ENCODE assay signal across 9 mouse cellular contexts in genomic region chr11:85840031-85840802, GRCm38 (mm10). TPM values are rescaled to one million over a fixed set of nuclear protein-coding genes. Genes with fewer than 3 reads are reported as not detected.
DNase-seq lines count a peak whose midpoint lies in the region; ATAC-seq and TF ChIP-seq lines count a peak whose summit lies in the region.
"Had no signal": no experiment of that assay in that cellular context is flagged by ENCODE, and none has a peak within 500 bp of the region (broad histone marks: within the 10 kb centered on the region; RNA-seq: fewer than 3 reads in every experiment).

No protein-coding gene starts in this region.

- DNase-seq in CD4-positive, CD25-positive, alpha-beta regulatory T cell, adult 2 months (ENCODE audit: low read depth, low spot score), result peak; percentile 26
- peak; percentile 39 for DNase-seq in thymus, postnatal 4 days
- DNase-seq in thymus, adult 18-20 months, result no peak
- no peak for DNase-seq in stomach, postnatal 0 days (ENCODE audit: low spot score)
- no peak for DNase-seq in adipocyte (ENCODE audit: low spot score)
- DNase-seq in cerebellum, adult 8-10 months, result no peak

- TF ChIP-seq CTCF in stomach, postnatal 0 days (IDR thresholded peaks at IDR 0.05; ENCODE audit: low read depth), result no peak

- H3K36me3 ChIP-seq in limb, embryonic 15.5 days, result no peaks in the 10 kb centered on the region
- H3K36me3 ChIP-seq in stomach, postnatal 0 days (ENCODE audit: control insufficient read depth, insufficient read depth, low read length), result peaks cover 7% of the 10 kb centered on the region; the same call in 1 of the 2 replicates

- TF ChIP-seq EP300 in stomach, postnatal 0 days (optimal IDR thresholded peaks at IDR 0.05), result no peak

- WGBS in limb, embryonic 15.5 days, result 20% methylated on average over 27 of the region's 27 CpGs
- 44% methylated on average over 27 of the region's 27 CpGs for WGBS in stomach, postnatal 0 days

- peaks cover 65% of the 10 kb centered on the region for H3K4me1 ChIP-seq in limb, embryonic 15.5 days
- peaks cover 4% of the 10 kb centered on the region; the same call in 1 of the 2 replicates for H3K4me1 ChIP-seq in stomach, postnatal 0 days (replicated peaks; ENCODE audit: control insufficient read depth, insufficient read depth)

- peak overlapping the region; percentile 33 for H3K4me2 ChIP-seq in limb, embryonic 15.5 days
- H3K4me2 ChIP-seq in stomach, postnatal 0 days (replicated peaks; ENCODE audit: low read depth), result peak overlapping the region; percentile 48

- peaks cover 72% of the 10 kb centered on the region for H3K27me3 ChIP-seq in limb, embryonic 15.5 days
- H3K27me3 ChIP-seq in stomach, postnatal 0 days (ENCODE audit: control insufficient read depth, insufficient read depth, low read length), result peaks cover 5% of the 10 kb centered on the region; the same call in 1 of the 2 replicates

- H3K9me3 ChIP-seq in limb, embryonic 15.5 days, result no peaks in the 10 kb centered on the region
- H3K9me3 ChIP-seq in stomach, postnatal 0 days (ENCODE audit: control insufficient read depth, low read length), result no peaks in the 10 kb centered on the region

- peak overlapping the region; percentile 63 for H3K4me3 ChIP-seq in limb, embryonic 15.5 days
- peak overlapping the region; percentile 60 for H3K4me3 ChIP-seq in stomach, postnatal 0 days (ENCODE audit: low read depth, low read length)

- ATAC-seq in CD4-positive, CD25-positive, alpha-beta regulatory T cell, adult 4 months, result no peak
- ATAC-seq in limb, embryonic 15.5 days (ENCODE audit: insufficient number of reproducible peaks, low FRiP score, low TSS enrichment, low read depth), result no peak
- ATAC-seq in stomach, postnatal 0 days (ENCODE audit: low FRiP score, low TSS enrichment), result no peak

- H3K27ac ChIP-seq in limb, embryonic 15.5 days, result peak overlapping the region; percentile 29; the same call in 1 of the 2 replicates
- peak overlapping the region; percentile 65 for H3K27ac ChIP-seq in stomach, postnatal 0 days (replicated peaks)

- no peak overlapping the region for H3K9ac ChIP-seq in limb, embryonic 15.5 days
- H3K9ac ChIP-seq in stomach, postnatal 0 days (ENCODE audit: low read length), result peak overlapping the region; percentile 58

RNA-seq across cellular contexts. Expression of gene Tbx2, which starts 7.9 kb away (rescaled TPM):
- polyA plus RNA-seq in CD4-positive, CD25-positive, alpha-beta regulatory T cell, adult 4 months (2017; shearing (Covaris generic)), result not detected
- polyA plus RNA-seq in limb, embryonic 15.5 days (2015; fragmentation: Nextera tagmentation; extraction: Ambion mirVana), result 3.4 and 4.1 TPM in 2 replicates
- polyA plus RNA-seq in stomach, postnatal 0 days (2015; fragmentation: Nextera tagmentation; extraction: Ambion mirVana), result 5.2 and 6.9 TPM in 2 replicates

RNA-seq across cellular contexts. Expression of gene Gm11444, which starts 9.9 kb away (rescaled TPM):
- polyA plus RNA-seq in CD4-positive, CD25-positive, alpha-beta regulatory T cell, adult 4 months (2017; shearing (Covaris generic)), result under 1 TPM in 1 of 2 experiments, not detected in 1; 0.59 TPM
- not detected in 2 replicates for polyA plus RNA-seq in limb, embryonic 15.5 days (2015; fragmentation: Nextera tagmentation; extraction: Ambion mirVana)
- polyA plus RNA-seq in stomach, postnatal 0 days (2015; fragmentation: Nextera tagmentation; extraction: Ambion mirVana), result 0.18 TPM in 1 of 2 replicates, not detected in the other
- polyA plus RNA-seq: large intestine, adult 2 months had no signal

RNA-seq across cellular contexts. Expression of gene Tbx4, which starts 46.0 kb away (rescaled TPM):
- not detected for polyA plus RNA-seq in CD4-positive, CD25-positive, alpha-beta regulatory T cell, adult 4 months (2017; shearing (Covaris generic))
- 14.9 and 21.9 TPM in 2 replicates for polyA plus RNA-seq in limb, embryonic 15.5 days (2015; fragmentation: Nextera tagmentation; extraction: Ambion mirVana)
- polyA plus RNA-seq in stomach, postnatal 0 days (2015; fragmentation: Nextera tagmentation; extraction: Ambion mirVana), result 0.04 and 0.05 TPM in 2 replicates

Comparison
In these comparisons a context has a peak if more than half of its experiments do, and no peak if none do; other contexts are left out.
1. DNase-seq: peak in CD4-positive, CD25-positive, alpha-beta regulatory T cell, adult 2 months (single experiment) and thymus, postnatal 4 days (single experiment); none in thymus, adult 18-20 months (0 of 2), stomach, postnatal 0 days (single experiment), adipocyte (single experiment) and cerebellum, adult 8-10 months (single experiment).
2. RNA of gene Tbx4, which starts 46.0 kb away (polyA plus RNA-seq): 14.9 to 21.9 TPM in limb, embryonic 15.5 days; 0.04 to 0.05 TPM in stomach, postnatal 0 days and not detected in CD4-positive, CD25-positive, alpha-beta regulatory T cell, adult 4 months; every median in the first group is over 10 times any median in the second.